Mouse (Mus musculus) CH12.LX (cell line): ENCODE results near the gene Map2k6. TPM values are rescaled to one million over a fixed set of nuclear protein-coding genes. Genes with fewer than 3 reads are reported as not detected.

ENCODE experiments used
- DNase-seq: peaks from one replicate; pipeline ENCODE4 v3.0.0-alpha.2; 2013; ENCODE audit errors: extremely low read depth
- H3K27ac ChIP-seq: 2 replicates; pipeline ENCODE4 v1.5.1; 2012; ENCODE audit warnings: low read depth, mild to moderate bottlenecking, control low read depth, moderate library complexity; ENCODE audit not compliant: insufficient read depth
- H3K27me3 ChIP-seq: replicated peaks from 2 replicates; pipeline ENCODE3; 2012; ENCODE audit warnings: inconsistent platforms
- H3K36me3 ChIP-seq, 2 experiments: replicated peaks in 1 of 2; 2 replicates each; pipeline versions ENCODE3 to v1.6.1; 2012; ENCODE audit warnings: inconsistent platforms in 1 of 2, low read length in 1 of 2, mild to moderate bottlenecking in 1 of 2, mixed read lengths in 1 of 2, moderate library complexity in 1 of 2; ENCODE audit not compliant: control insufficient read depth in 1 of 2, insufficient read depth in 1 of 2
- H3K4me1 ChIP-seq, 2 experiments: 2 replicates each; pipeline ENCODE4 v1.6.1; 2012; ENCODE audit warnings: inconsistent platforms in 1 of 2, moderate library complexity in 1 of 2; ENCODE audit not compliant: insufficient read depth in 2 of 2, control insufficient read depth in 1 of 2
- H3K4me2 ChIP-seq: 2 replicates; pipeline ENCODE4 v1.6.1; 2012; ENCODE audit warnings: low read depth, mild to moderate bottlenecking, control low read depth; ENCODE audit not compliant: poor library complexity, insufficient read depth, severe bottlenecking
- H3K4me3 ChIP-seq, 3 experiments: fragments of 150-350 bp in 1 of 3; sonication (generic) in 1 of 3; replicated peaks in 1 of 3; 2 replicates each; pipeline versions ENCODE3 to v1.5.1; 2011 to 2012; ENCODE audit warnings: low read depth in 2 of 3, low read length in 2 of 3, mild to moderate bottlenecking in 2 of 3, moderate library complexity in 2 of 3, control low read depth in 1 of 3, improper control_type of control experiment in 1 of 3, inconsistent platforms in 1 of 3, mixed read lengths in 1 of 3; ENCODE audit not compliant: poor library complexity in 1 of 3
- H3K79me2 ChIP-seq: replicated peaks from 2 replicates; pipeline ENCODE4 v1.6.1; 2012; ENCODE audit warnings: mild to moderate bottlenecking, moderate library complexity; ENCODE audit not compliant: control insufficient read depth, poor library complexity, insufficient read depth, severe bottlenecking; ENCODE audit errors: extremely low read depth
- H3K9ac ChIP-seq: 2 replicates; pipeline ENCODE4 v1.6.1; 2012; ENCODE audit warnings: low read depth, mild to moderate bottlenecking, control low read depth, moderate library complexity; ENCODE audit not compliant: insufficient read depth
- H3K9me3 ChIP-seq: replicated peaks from 2 replicates; pipeline ENCODE3; 2012; ENCODE audit warnings: low read length, inconsistent platforms, mixed read lengths
- BHLHE40 ChIP-seq: IDR thresholded peaks from 2 replicates; pipeline ENCODE4 v1.6.1; 2011; ENCODE audit warnings: mild to moderate bottlenecking, low read depth, low read length, improper control_type of control experiment
- E2F4 ChIP-seq: IDR thresholded peaks from 2 replicates; pipeline ENCODE4 v1.6.1; 2011; ENCODE audit warnings: low read depth, low read length, improper control_type of control experiment; ENCODE audit not compliant: insufficient replicate concordance
- ELF1 ChIP-seq: IDR thresholded peaks from 2 replicates; pipeline ENCODE4 v1.6.1; 2014; ENCODE audit warnings: low read depth, mild to moderate bottlenecking, inconsistent platforms, low read length, improper control_type of control experiment
- ETS1 ChIP-seq: conservative IDR thresholded peaks from 2 replicates; pipeline ENCODE4 v1.6.1; 2012; ENCODE audit warnings: low read depth, mild to moderate bottlenecking, inconsistent platforms, low read length, improper control_type of control experiment, moderate library complexity
- JUN ChIP-seq: IDR thresholded peaks from 2 replicates; pipeline ENCODE4 v1.6.1; 2011; ENCODE audit warnings: low read depth, mild to moderate bottlenecking, low read length, improper control_type of control experiment, moderate library complexity; ENCODE audit not compliant: insufficient read depth
- KAT2A ChIP-seq: IDR thresholded peaks from 2 replicates; pipeline ENCODE4 v1.6.1; 2012; ENCODE audit warnings: low read length, improper control_type of control experiment, inconsistent platforms; ENCODE audit not compliant: insufficient replicate concordance
- MAX ChIP-seq: IDR thresholded peaks from 2 replicates; pipeline ENCODE4 v1.6.1; 2011; ENCODE audit warnings: low read length, improper control_type of control experiment
- PAX5 ChIP-seq: IDR thresholded peaks from 2 replicates; pipeline ENCODE4 v1.6.1; 2012; ENCODE audit warnings: low read length, inconsistent platforms, mixed read lengths
- POLR2A ChIP-seq: IDR thresholded peaks from 2 replicates; pipeline ENCODE4 v1.6.1; 2011; ENCODE audit warnings: low read depth, mild to moderate bottlenecking, improper control_type of control experiment, low read length
- RAD21 ChIP-seq: IDR thresholded peaks from 2 replicates; pipeline ENCODE4 v1.6.1; 2011; ENCODE audit warnings: low read depth, mild to moderate bottlenecking, low read length, improper control_type of control experiment, moderate library complexity
- SIN3A ChIP-seq: IDR thresholded peaks from 2 replicates; pipeline ENCODE4 v1.6.1; 2012; ENCODE audit warnings: low read length, improper control_type of control experiment, inconsistent platforms
- SMC3 ChIP-seq: IDR thresholded peaks from 2 replicates; pipeline ENCODE4 v1.6.1; 2011; ENCODE audit warnings: low read depth, low read length, improper control_type of control experiment
- TBP ChIP-seq: conservative IDR thresholded peaks from 2 replicates; pipeline ENCODE4 v1.6.1; 2011; ENCODE audit warnings: low read depth, low read length, improper control_type of control experiment
- UBTF ChIP-seq: IDR thresholded peaks from 2 replicates; pipeline ENCODE4 v1.6.1; 2012; ENCODE audit warnings: low read depth, mild to moderate bottlenecking, inconsistent platforms, low read length, improper control_type of control experiment, moderate library complexity
- ZNF384 ChIP-seq: IDR thresholded peaks from 2 replicates; pipeline ENCODE4 v1.6.1; 2012; ENCODE audit warnings: low read depth, low read length, improper control_type of control experiment, inconsistent platforms
- dilution Hi-C: fragments of 300-500 bp; cut with MboI; formaldehyde crosslinking; loops from 2 replicates; pipeline ENCODE4 v1.14.3; 2020; ENCODE audit warnings: low sequenced_read_pairs; ENCODE audit not compliant: extremely low pct_unique_long_range_greater_than_20kb, extremely low pct_ligation_motif_present
- in situ Hi-C: fragments of 300-500 bp; cut with MboI; formaldehyde crosslinking; loops from 3 replicates; pipeline ENCODE4 v1.14.3; 2019; ENCODE audit warnings: low sequenced_read_pairs, low pct_ligation_motif_present, low pct_unique_long_range_greater_than_20kb, mixed read lengths
- polyA plus RNA-seq: library from polyadenylated mRNA; unstranded; fragments of >175 nt; gene quantifications from 2 replicates; pipeline ENCODE4 v1.2.1, GENCODE M21; 2012; ENCODE audit warnings: low read depth; ENCODE audit not compliant: insufficient read length
- total RNA-seq, 2 experiments: library from RNA; depleted of rRNA; stranded (reverse); fragments of 300-350 nt in 1 of 2; fragments of >200 nt in 1 of 2; gene quantifications; 2 replicates each; pipeline ENCODE4 v1.2.3; 2012 to 2014

Map2k6 gene
- total and polyA plus RNA-seq, 3 experiments = 16.8 to 21.9 (median 18.0) TPM

GRCm38 (mm10) chr11:110478978-110479384, 80.1 kb downstream of the Map2k6 start:
- Histone ChIP-seq H3K4me3 (peak overlapping the region; percentile 30 to 58 (median 49)), H3K27me3 (no peaks in the 10 kb centered on the region), H3K4me1 (peaks cover 39 to 86% of the 10 kb centered on the region in 2 experiments)

GRCm38 (mm10) chr11:110481406-110481805, 82.5 kb downstream of the Map2k6 start:
- in situ Hi-C loops = loop anchor here (5.0 to 25.0 kb wide), 3 partner anchors 39 to 594 kb away; no protein-coding TSS in a partner anchor
- Histone ChIP-seq H3K4me3 (no peak overlapping the region), H3K4me2 (peak overlapping the region; percentile 40; the same call in 1 of the 2 replicates), H3K4me1 (peaks cover 24 to 64% of the 10 kb centered on the region in 2 experiments), H3K27ac (no peak overlapping the region), H3K9ac (no peak overlapping the region), H3K27me3 (no peaks in the 10 kb centered on the region)
- dilution Hi-C loops = no loop called here
- no peak for TF ChIP-seq RAD21
- TF ChIP-seq, all 38 proteins: peak for 0
- no peak for DNase-seq
- no peaks in the 10 kb centered on the region for H3K9me3 ChIP-seq
- peaks cover 3% of the 10 kb centered on the region; the same call in 1 of the 2 replicates for H3K79me2 ChIP-seq
- peaks cover 4 to 32% of the 10 kb centered on the region in 2 experiments for H3K36me3 ChIP-seq

More at GRCm38 (mm10) chr11:110478978-110479384, 80.1 kb downstream of the Map2k6 start:
- Histone ChIP-seq H3K9me3 (no peaks in the 10 kb centered on the region), H3K4me2 (peak overlapping the region; percentile 82), H3K9ac (peak overlapping the region; percentile 53), H3K27ac (no peak overlapping the region), H3K79me2 (peaks cover 3% of the 10 kb centered on the region; the same call in 1 of the 2 replicates), H3K36me3 (peaks cover 4 to 18% of the 10 kb centered on the region in 2 experiments)
- in situ Hi-C loops = loop anchor here (25.0 kb wide), 1 partner anchor 592 kb away; no protein-coding TSS in a partner anchor
- peak; percentile 30; the same call in 1 of the 2 replicates for TF ChIP-seq ETS1
- 0 out of 2 replicates have a peak, but pooled peaks have one; percentile 10 for TF ChIP-seq SIN3A
- peak; percentile 90 for TF ChIP-seq BHLHE40
- TF ChIP-seq E2F4 = no peak
- no peak for TF ChIP-seq SMC3
- TF ChIP-seq MAX = no peak; the same call in 1 of the 2 replicates
- TF ChIP-seq KAT2A = no peak
- TF ChIP-seq UBTF = 0 out of 2 replicates have a peak, but pooled peaks have one; percentile 31
- peak; percentile 99 for TF ChIP-seq ZNF384
- TF ChIP-seq JUN = no peak
- no peak for TF ChIP-seq PAX5
- TF ChIP-seq ELF1 = 0 out of 2 replicates have a peak, but pooled peaks have one; percentile 4
- TF ChIP-seq TBP = 0 out of 2 replicates have a peak, but pooled peaks have one; percentile 37
- peak; percentile 37; the same call in 1 of the 2 replicates for TF ChIP-seq POLR2A
- dilution Hi-C loops = no loop called here
- DNase-seq = peak; percentile 44
